Mouse (Mus musculus) C2C12 (cell line): Measurements from ENCODE around the gene Washc1.

Source experiments
- CTCF ChIP-seq: IDR thresholded peaks from one replicate; pipeline ENCODE4 v1.5.1; 2011; ENCODE audit not compliant: control insufficient read depth, insufficient read depth, insufficient read length
- MAX ChIP-seq: IDR thresholded peaks from one replicate; pipeline ENCODE4 v1.6.1; 2011; ENCODE audit warnings: mild to moderate bottlenecking, control low read depth
- MYOD1 ChIP-seq: IDR thresholded peaks from one replicate; pipeline ENCODE4 v1.6.1; 2011; ENCODE audit warnings: low read depth; ENCODE audit not compliant: control insufficient read depth, insufficient read length

GRCm38 (mm10) chr17:66118991-66119390, 7.6 kb downstream of the Washc1 start:
- TF ChIP-seq CTCF (no peak), MAX (no peak), MYOD1 (no peak)
